Mouse (Mus musculus) midbrain, embryonic 12.5 days (tissue): Measurements from ENCODE around the gene Ntn1. TPM values are rescaled to one million over a fixed set of nuclear protein-coding genes. Genes with fewer than 3 reads are reported as not detected.

Experiments used
- ATAC-seq: fragments of 200-750 bp; cut with Nextera tagmentation; 2 replicates; pipeline ENCODE4 v1.8.0; 2017; ENCODE audit warnings: low read depth, moderate TSS enrichment, moderate library complexity; ENCODE audit not compliant: low FRiP score
- H3K27ac ChIP-seq: fragments of 300-500 bp; sonication (generic); replicated peaks from 2 replicates; pipeline ENCODE4 v1.5.1; 2016; ENCODE audit warnings: mild to moderate bottlenecking
- H3K27me3 ChIP-seq: fragments of 300-500 bp; sonication (generic); 2 replicates; pipeline ENCODE4 v1.6.1; 2016; ENCODE audit warnings: mild to moderate bottlenecking
- H3K36me3 ChIP-seq: fragments of 300-500 bp; sonication (generic); 2 replicates; pipeline ENCODE4 v1.6.1; 2016
- H3K4me1 ChIP-seq: fragments of 300-500 bp; sonication (generic); 2 replicates; pipeline ENCODE4 v1.6.1; 2016
- H3K4me2 ChIP-seq: fragments of 300-500 bp; sonication (generic); replicated peaks from 2 replicates; pipeline ENCODE4 v1.6.1; 2016; ENCODE audit warnings: mild to moderate bottlenecking, moderate library complexity
- H3K4me3 ChIP-seq: fragments of 300-500 bp; sonication (generic); 2 replicates; pipeline ENCODE4 v1.5.1; 2016; ENCODE audit warnings: mild to moderate bottlenecking
- H3K9ac ChIP-seq: fragments of 300-500 bp; sonication (generic); replicated peaks from 2 replicates; pipeline ENCODE4 v1.6.1; 2016; ENCODE audit warnings: mild to moderate bottlenecking, moderate library complexity
- H3K9me3 ChIP-seq: fragments of 300-500 bp; sonication (generic); 2 replicates; pipeline ENCODE4 v1.6.1; 2016; ENCODE audit warnings: mild to moderate bottlenecking
- WGBS: fragments of 180-500 bp; shearing (Covaris S2); methylation state at CpG from one replicate; pipeline ENCODE4 v1.1.7; 2016; 5-methylcytosine and 5-hydroxymethylcytosine counted together
- polyA plus RNA-seq: library from polyadenylated mRNA; unstranded; fragments of >200 nt; fragmentation: Nextera tagmentation; extraction: Ambion mirVana; gene quantifications from 2 replicates; pipeline ENCODE4 v1.2.1, GENCODE M21; 2016

Ntn1 gene
- polyA plus RNA-seq, 1 experiment from 2014 or later, result 34.6 TPM

DNA sequence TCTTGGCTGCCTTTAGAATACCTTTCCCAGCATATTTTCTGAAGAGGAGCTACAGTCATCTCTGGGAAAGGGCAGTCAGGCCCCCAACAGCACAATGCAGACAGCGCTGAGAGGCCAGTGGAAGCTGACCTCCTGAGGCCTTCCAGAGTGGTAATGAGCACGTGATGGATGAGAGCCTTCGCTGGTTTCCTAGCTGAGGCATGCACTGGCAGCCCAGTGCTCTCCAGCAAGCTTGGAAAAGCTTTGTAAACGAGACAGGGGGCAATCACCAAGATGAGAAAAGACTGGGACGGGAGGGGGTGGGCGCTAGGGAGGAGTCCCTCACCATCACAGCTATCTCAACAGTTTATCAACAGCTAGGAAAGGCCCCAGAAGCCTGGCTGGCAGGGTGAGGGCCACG, 87.6 kb downstream of the Ntn1 start:
- Histone ChIP-seq H3K4me3 (no peak overlapping the region), H3K36me3 (no peaks in the 10 kb centered on the region), H3K27me3 (no peaks in the 10 kb centered on the region), H3K4me2 (no peak overlapping the region), H3K9ac (no peak overlapping the region), H3K9me3 (no peaks in the 10 kb centered on the region; the same call in 1 of the 2 replicates), H3K4me1 (peaks cover 26% of the 10 kb centered on the region), H3K27ac (0 out of 2 replicates have a peak overlapping the region, but pooled peaks have one; percentile 25)
- WGBS, result 26% methylated on average over 7 of the region's 7 CpGs
- no peak for ATAC-seq

DNA sequence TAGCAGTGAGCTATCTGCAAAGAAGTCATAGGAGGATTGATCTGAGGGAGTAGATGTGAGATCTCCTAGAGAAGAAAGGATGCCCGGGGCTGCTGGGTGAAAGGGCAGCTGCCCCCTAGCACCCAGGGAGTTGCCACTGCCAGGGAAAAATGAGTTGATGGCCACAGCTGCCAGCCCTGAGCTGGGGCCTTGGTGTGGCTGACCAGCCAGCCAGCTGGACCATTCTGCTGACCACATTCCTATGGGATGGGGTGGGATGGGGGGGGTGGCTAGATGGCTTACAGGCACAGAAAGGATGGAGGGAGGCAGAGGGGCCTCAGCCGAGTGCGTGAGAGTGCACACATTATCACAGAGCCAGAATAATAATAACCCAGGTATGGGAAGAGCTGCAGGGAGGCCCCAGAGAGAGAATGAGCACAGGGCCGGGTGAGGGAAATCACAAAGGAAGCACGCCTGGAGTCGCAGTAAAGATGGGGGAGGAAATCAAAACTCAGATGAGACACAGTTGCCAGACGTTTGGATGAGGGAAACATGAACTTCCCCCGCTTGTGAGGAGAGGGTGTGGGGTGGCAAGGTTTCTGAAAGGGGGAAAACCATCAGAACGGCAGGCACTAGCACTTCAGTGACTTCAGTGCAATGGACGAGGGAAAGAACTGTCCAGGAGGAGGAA, 91.6 kb downstream of the Ntn1 start:
- no peak overlapping the region for H3K4me3 ChIP-seq
- ATAC-seq, result no peak
- no peaks in the 10 kb centered on the region for H3K9me3 ChIP-seq
- no peak overlapping the region for H3K9ac ChIP-seq
- no peak overlapping the region for H3K4me2 ChIP-seq
- H3K27ac ChIP-seq, result no peak overlapping the region
- 53% methylated on average over 10 of the region's 10 CpGs for WGBS
- H3K27me3 ChIP-seq, result 0 out of 2 replicates have a peak, but pooled peaks cover 5% of the 10 kb centered on the region
- peaks cover 25% of the 10 kb centered on the region for H3K4me1 ChIP-seq
- H3K36me3 ChIP-seq, result no peaks in the 10 kb centered on the region

DNA sequence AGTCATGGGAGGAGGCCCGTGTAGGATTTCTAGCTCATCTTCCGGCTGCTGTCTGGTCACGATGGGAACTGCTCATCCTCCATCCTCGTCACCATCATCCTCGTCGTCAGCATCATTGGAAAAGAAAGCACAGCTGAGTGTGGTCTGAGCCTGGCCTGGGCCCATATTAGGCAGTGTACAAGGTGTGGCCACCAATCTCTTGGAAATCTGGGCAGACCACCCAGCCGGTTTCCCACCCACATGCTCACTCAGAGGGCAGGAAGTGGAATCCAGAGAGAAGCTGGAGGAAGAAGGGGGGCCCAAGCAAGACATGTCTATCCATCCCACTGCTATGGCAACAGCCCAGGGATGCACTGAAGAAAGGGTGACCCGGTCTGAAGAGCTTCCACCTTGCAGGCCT, 94.6 kb downstream of the Ntn1 start:
- H3K9ac ChIP-seq, result no peak overlapping the region
- H3K4me3 ChIP-seq, result no peak overlapping the region
- H3K27me3 ChIP-seq, result 0 out of 2 replicates have a peak, but pooled peaks cover 5% of the 10 kb centered on the region
- no peak overlapping the region for H3K27ac ChIP-seq
- no peak for ATAC-seq
- H3K4me1 ChIP-seq, result peaks cover 8% of the 10 kb centered on the region
- WGBS, result 78% methylated on average over 8 of the region's 8 CpGs
- H3K9me3 ChIP-seq, result no peaks in the 10 kb centered on the region
- H3K36me3 ChIP-seq, result no peaks in the 10 kb centered on the region
- no peak overlapping the region for H3K4me2 ChIP-seq

DNA sequence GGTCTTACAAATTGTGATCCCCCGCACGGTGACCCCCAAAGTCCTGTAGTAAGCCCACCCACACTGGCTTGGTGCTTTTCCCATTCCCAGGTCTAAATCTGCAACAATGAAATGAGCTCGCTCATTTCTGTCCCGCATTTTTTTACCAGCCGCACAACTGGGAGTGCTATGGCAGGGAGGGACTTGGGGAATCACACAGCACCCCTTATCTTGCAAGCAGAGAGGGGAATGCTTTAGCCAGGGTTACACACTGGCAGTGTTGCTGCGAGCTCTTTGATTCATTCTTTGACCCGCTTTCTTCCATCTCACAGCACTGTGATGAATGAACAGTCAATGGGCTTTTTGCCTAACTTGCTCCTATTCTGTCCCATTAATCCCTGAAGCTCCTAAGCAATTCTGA, 98.3 kb downstream of the Ntn1 start:
- Histone ChIP-seq H3K4me3 (no peak overlapping the region), H3K27ac (no peak overlapping the region), H3K4me2 (no peak overlapping the region), H3K27me3 (peaks cover 5% of the 10 kb centered on the region; the same call in 1 of the 2 replicates), H3K4me1 (no peaks in the 10 kb centered on the region; the same call in 1 of the 2 replicates), H3K9ac (no peak overlapping the region), H3K9me3 (no peaks in the 10 kb centered on the region), H3K36me3 (no peaks in the 10 kb centered on the region)
- no peak for ATAC-seq
- 61% methylated on average over 7 of the region's 7 CpGs for WGBS

DNA sequence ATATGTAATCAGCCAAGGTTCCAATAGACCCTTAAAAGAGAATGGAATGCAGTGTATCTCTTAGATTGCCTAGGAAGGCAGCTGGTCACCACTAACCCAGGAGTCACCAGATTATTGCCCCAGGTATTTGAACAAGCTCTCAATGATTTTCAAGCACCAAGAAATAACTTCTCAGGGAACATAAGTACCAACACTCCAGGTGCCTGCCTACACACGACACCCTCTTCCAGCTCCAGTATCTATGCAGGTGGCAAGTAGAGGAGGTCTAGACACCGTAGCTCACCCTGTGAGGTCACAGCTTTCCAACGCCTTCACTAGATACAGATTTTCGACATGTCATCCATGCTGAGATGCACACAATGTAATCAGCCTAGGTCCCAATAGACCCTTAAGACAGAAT, 99.0 kb downstream of the Ntn1 start:
- 86% methylated on average over 4 of the region's 4 CpGs for WGBS
- no peak overlapping the region for H3K4me3 ChIP-seq
- no peaks in the 10 kb centered on the region for H3K36me3 ChIP-seq
- H3K27me3 ChIP-seq, result peaks cover 5% of the 10 kb centered on the region; the same call in 1 of the 2 replicates
- ATAC-seq, result no peak
- H3K4me2 ChIP-seq, result no peak overlapping the region
- no peak overlapping the region for H3K9ac ChIP-seq
- no peak overlapping the region for H3K27ac ChIP-seq
- no peaks in the 10 kb centered on the region for H3K9me3 ChIP-seq
- H3K4me1 ChIP-seq, result no peaks in the 10 kb centered on the region; the same call in 1 of the 2 replicates

DNA sequence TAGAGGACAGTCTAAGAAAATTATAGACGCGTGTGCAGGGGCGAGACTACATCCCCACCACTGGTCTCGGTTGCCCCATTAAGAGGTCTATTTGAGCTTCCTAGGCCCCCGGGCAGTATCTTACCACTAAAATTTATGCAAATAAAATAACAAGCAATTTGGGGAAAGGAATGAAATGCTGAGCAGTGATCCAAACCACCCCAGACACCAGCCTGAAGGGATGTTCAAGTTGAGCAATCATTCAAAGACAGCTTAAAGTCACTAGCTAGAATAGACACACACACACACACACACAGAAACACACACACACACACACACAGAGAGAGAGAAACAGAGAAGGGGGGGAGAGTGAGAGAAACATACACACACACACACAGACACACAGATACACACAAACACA, 105.1 kb downstream of the Ntn1 start:
- Histone ChIP-seq H3K4me1 (peaks cover 10% of the 10 kb centered on the region), H3K9me3 (no peaks in the 10 kb centered on the region), H3K4me2 (no peak overlapping the region), H3K27ac (no peak overlapping the region), H3K27me3 (peaks cover 7% of the 10 kb centered on the region), H3K9ac (no peak overlapping the region), H3K4me3 (no peak overlapping the region), H3K36me3 (no peaks in the 10 kb centered on the region)
- ATAC-seq, result no peak
- WGBS, result 95% methylated on average over 5 of the region's 5 CpGs

DNA sequence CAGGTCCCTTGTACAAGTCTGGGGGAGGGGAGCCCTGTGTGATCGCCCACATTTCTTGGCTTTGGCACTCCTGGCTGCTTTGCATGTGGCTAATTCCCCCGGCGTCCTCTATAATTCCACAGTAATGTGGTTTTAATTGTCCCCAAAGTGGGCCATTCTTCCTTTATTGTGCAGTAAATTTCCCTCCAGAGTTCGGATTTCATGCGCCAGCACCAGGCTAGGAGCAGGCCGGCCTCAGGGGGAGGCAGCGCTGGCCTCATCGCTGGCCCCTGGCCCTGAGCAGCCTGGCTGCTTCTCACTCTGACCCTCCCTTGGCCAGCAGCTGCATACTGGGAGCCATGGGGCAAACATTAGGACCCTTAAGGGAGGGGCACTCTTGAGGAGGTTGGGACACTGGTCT, 110.0 kb downstream of the Ntn1 start:
- H3K9ac ChIP-seq, result no peak overlapping the region
- peaks cover 26% of the 10 kb centered on the region for H3K27me3 ChIP-seq
- H3K9me3 ChIP-seq, result no peaks in the 10 kb centered on the region
- no peak overlapping the region for H3K4me2 ChIP-seq
- H3K27ac ChIP-seq, result no peak overlapping the region
- H3K4me3 ChIP-seq, result no peak overlapping the region
- H3K4me1 ChIP-seq, result peaks cover 22% of the 10 kb centered on the region
- no peaks in the 10 kb centered on the region for H3K36me3 ChIP-seq
- ATAC-seq, result no peak
- 50% methylated on average over 8 of the region's 8 CpGs for WGBS

DNA sequence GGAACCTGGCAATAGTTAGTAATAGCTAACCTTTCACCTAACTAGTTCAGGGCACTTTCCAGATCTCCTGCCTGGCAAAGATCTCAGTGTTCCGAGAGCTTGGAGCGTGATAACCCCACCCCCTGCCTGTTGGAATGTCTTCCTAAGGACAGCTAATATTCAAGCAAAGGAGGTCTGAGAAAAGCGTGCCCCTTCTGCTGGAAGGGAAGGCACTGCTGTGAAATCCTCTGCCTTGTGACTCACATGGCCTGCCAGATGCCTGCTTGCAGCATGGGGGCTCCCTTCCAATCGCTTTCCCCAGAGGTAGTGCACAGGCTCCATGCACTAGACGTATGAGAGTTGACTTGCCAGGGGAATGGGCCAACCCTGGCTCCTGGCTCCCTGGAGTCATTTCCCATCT, 113.3 kb downstream of the Ntn1 start:
- Histone ChIP-seq H3K27me3 (peaks cover 38% of the 10 kb centered on the region), H3K9ac (no peak overlapping the region), H3K4me3 (no peak overlapping the region), H3K4me2 (no peak overlapping the region), H3K9me3 (no peaks in the 10 kb centered on the region), H3K4me1 (peaks cover 24% of the 10 kb centered on the region), H3K36me3 (no peaks in the 10 kb centered on the region), H3K27ac (no peak overlapping the region)
- no peak for ATAC-seq
- WGBS, result 71% methylated on average over 5 of the region's 5 CpGs

DNA sequence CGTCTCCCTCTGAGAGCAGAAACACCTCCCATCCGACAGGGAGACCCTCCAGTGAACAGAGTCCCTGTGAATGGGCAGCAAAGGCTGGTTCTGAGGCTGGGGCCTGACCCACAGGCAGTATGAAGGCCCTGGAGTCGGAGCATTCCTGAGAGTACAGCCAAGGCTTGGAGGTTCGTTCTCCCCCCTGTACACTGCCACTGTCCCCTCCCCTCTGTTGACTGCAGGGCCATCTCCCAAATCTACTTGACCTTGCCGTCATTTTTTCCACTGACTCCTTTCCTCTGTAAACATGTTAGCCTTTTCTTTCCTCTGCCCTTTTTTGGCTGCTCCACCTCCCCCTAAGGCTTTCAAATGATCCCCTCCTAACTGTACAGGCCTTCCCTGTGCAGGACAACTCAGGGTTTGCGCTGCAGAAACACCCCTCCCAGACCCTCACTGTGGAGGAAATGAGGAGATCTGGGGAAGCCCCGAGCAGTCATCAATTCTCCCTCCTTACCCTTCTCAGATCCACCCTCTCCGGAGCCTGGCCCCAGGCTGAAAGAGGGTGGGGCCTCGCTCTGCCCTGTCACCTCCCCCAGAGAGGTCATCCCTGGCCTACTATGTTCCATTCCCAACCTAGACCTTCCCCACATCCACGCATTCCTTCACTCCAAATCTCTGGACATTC, 114.3 kb downstream of the Ntn1 start:
- Histone ChIP-seq H3K27me3 (peaks cover 36% of the 10 kb centered on the region), H3K4me2 (no peak overlapping the region), H3K9me3 (no peaks in the 10 kb centered on the region), H3K9ac (no peak overlapping the region), H3K4me3 (no peak overlapping the region), H3K36me3 (no peaks in the 10 kb centered on the region), H3K27ac (peak overlapping the region; percentile 39), H3K4me1 (peaks cover 22% of the 10 kb centered on the region)
- 38% methylated on average over 10 of the region's 10 CpGs for WGBS
- no peak for ATAC-seq

DNA sequence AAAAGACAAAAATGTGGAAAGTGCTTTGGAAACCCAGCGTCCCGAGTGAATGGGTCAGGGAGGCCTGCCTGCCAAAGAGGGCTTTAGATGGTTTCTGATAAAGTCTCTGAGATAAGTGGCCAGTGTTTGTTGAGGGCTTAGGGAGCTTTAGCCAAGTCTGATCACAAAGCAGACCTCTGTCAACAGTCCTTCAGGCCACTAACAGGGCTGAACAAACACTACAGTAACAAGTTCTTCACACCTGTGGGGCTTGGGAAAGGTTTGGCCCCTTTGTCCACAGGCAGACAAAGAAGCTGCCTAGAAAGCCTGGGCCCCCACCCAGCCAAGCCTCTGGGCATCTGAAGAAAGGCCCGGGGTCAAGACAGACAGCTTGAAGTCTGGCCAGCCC, 114.9 kb downstream of the Ntn1 start:
- no peak overlapping the region for H3K9ac ChIP-seq
- no peaks in the 10 kb centered on the region for H3K36me3 ChIP-seq
- peaks cover 17% of the 10 kb centered on the region for H3K4me1 ChIP-seq
- no peak overlapping the region for H3K4me3 ChIP-seq
- H3K27ac ChIP-seq, result peak overlapping the region; percentile 39
- ATAC-seq, result no peak
- H3K4me2 ChIP-seq, result no peak overlapping the region
- peaks cover 42% of the 10 kb centered on the region for H3K27me3 ChIP-seq
- 10% methylated on average over 3 of the region's 3 CpGs for WGBS
- no peaks in the 10 kb centered on the region for H3K9me3 ChIP-seq

DNA sequence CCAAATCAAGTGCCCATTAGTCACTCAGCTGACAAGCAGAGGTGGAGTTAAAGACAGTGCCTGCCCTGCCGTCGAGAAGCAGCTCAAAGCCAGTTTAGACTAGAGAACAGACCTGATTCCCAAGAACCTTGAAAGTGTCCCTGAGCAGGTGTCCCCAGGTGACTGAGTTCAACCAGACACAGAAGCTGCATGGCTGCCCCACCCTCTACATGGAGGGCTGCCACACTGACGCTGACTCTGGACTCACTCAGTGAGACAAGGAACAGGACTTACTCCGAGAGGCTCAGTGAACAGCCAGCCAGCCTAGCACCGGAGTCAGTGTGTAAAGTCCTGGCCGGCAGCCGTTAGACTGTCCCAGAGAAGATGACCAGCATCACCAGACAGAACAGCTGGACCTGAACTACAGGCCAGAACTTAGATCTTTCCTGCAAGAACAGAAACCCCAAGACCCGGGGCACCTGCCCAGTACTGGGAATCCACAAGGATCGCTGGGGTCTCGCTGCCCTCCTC, 120.6 kb downstream of the Ntn1 start:
- H3K9me3 ChIP-seq, result no peaks in the 10 kb centered on the region
- 87% methylated on average over 10 of the region's 10 CpGs for WGBS
- no peak overlapping the region for H3K9ac ChIP-seq
- ATAC-seq, result no peak
- no peak overlapping the region for H3K4me3 ChIP-seq
- no peaks in the 10 kb centered on the region for H3K36me3 ChIP-seq
- peaks cover 73% of the 10 kb centered on the region for H3K27me3 ChIP-seq
- no peak overlapping the region for H3K4me2 ChIP-seq
- H3K4me1 ChIP-seq, result peaks cover 24% of the 10 kb centered on the region
- H3K27ac ChIP-seq, result no peak overlapping the region

DNA sequence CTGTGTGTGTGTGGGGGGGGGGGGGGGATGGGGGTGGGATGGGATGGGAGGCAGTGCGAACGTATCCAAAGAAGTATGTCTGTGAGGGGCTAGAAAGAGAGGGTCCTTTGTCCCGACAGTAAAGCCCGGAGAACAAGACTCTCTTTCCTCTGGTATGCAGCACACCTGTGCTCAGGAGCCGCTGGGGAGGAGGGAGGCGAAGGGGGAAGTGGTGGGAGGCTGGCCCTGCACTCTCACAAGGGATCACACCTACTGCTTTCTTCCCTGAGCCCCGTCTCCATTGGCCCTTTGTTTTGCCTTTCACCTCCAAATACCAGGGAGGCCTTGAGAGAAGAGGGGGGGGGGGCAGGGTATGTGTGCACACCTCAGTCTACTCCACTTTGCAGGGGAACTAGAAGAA, 123.7 kb downstream of the Ntn1 start:
- Histone ChIP-seq H3K27me3 (peaks cover 75% of the 10 kb centered on the region), H3K4me3 (no peak overlapping the region), H3K9ac (no peak overlapping the region), H3K4me2 (no peak overlapping the region), H3K9me3 (no peaks in the 10 kb centered on the region), H3K4me1 (peaks cover 48% of the 10 kb centered on the region), H3K27ac (no peak overlapping the region), H3K36me3 (no peaks in the 10 kb centered on the region)
- no peak for ATAC-seq
- WGBS, result 62% methylated on average over 6 of the region's 7 CpGs
